Mouse (Mus musculus) lung, postnatal 14 days (tissue): ENCODE measurements at regions not wholly inside any gene's neighbourhood (a gene's known extent, or its start where the extent isn't known, plus 50 kb on each side); places are given as distances from the start of the nearest gene placed in this dataset.
"Not testable (repeated sequence)": the region's sequence is repeated elsewhere in the genome, so short reads cannot be mapped to it uniquely, and the experiment has no call there.

Source experiments
- DNase-seq: peaks from one replicate; pipeline ENCODE4 v3.0.0; 2021

GRCm38 (mm10) chr14:84610476-84610875 lies 167.1 kb downstream of the Pcdh17 start:
- DNase-seq = no peak

GRCm38 (mm10) chr14:84612551-84612950 lies 169.2 kb downstream of the Pcdh17 start:
- DNase-seq = no peak

GRCm38 (mm10) chr14:84645026-84645425 lies 201.7 kb downstream of the Pcdh17 start:
- DNase-seq = no peak

GRCm38 (mm10) chr14:84645972-84646577 lies 202.7 kb downstream of the Pcdh17 start:
- no peak for DNase-seq

- no peak for DNase-seq
These were observed 215.9 kb downstream of the Pcdh17 start for GRCm38 (mm10) chr14:84659206-84659775.

- DNase-seq = not testable (repeated sequence)
These were observed 224.3 kb downstream of the Pcdh17 start for GRCm38 (mm10) chr14:84667685-84668084.

GRCm38 (mm10) chr14:84671678-84672472 lies 228.5 kb downstream of the Pcdh17 start:
- DNase-seq = no peak

- DNase-seq = peak; percentile 63
These were observed 243.5 kb downstream of the Pcdh17 start for GRCm38 (mm10) chr14:84686848-84687247.

GRCm38 (mm10) chr14:84690810-84691209 lies 247.4 kb downstream of the Pcdh17 start:
- no peak for DNase-seq
